Mouse (Mus musculus): Measurements from ENCODE around the gene Olfr1276. TPM values are rescaled to one million over a fixed set of nuclear protein-coding genes. Genes with fewer than 3 reads are reported as not detected.

Olfr1276 gene
- polyA plus RNA-seq (2014; fragmentation: Nextera tagmentation; extraction: Ambion mirVana), result not detected in 2 replicates

GRCm38 (mm10) chr2:111254216-111254615 is at the start of gene Olfr1276:
TSS of gene Olfr1276 (plus strand) at chr2:111254516.
- DNase-seq (ENCODE audit: low spot score), result no peak
- Histone ChIP-seq H3K4me1 (replicated peaks; ENCODE audit: control insufficient read depth, insufficient read depth, low read length) (no peaks in the 10 kb centered on the region), H3K27ac (ENCODE audit: low read depth, low read length) (no peak within 1 kb of the TSS), H3K9ac (ENCODE audit: low read depth, low read length) (no peak within 1 kb of the TSS), H3K9me3 (ENCODE audit: control insufficient read depth, low read length) (no peaks in the 10 kb centered on the region), H3K4me3 (ENCODE audit: low read depth, low read length) (no peak within 1 kb of the TSS), H3K36me3 (ENCODE audit: control insufficient read depth, insufficient read depth, low read length) (no peaks in the 10 kb centered on the region), H3K27me3 (replicated peaks; ENCODE audit: control insufficient read depth, insufficient read depth, low read length) (no peaks in the 10 kb centered on the region), H3K4me2 (no peak within 1 kb of the TSS)
- ATAC-seq (replicated peaks; ENCODE audit: low FRiP score), result no peak

- H3K27ac ChIP-seq (ENCODE audit: low read depth, low read length), result no peak within 1 kb of the TSS
- no peak within 1 kb of the TSS for H3K4me2 ChIP-seq
- H3K4me1 ChIP-seq (replicated peaks; ENCODE audit: control insufficient read depth, insufficient read depth, low read length), result no peaks in the 10 kb centered on the region
- H3K36me3 ChIP-seq (ENCODE audit: control insufficient read depth, insufficient read depth, low read length), result no peaks in the 10 kb centered on the region
- no peak within 1 kb of the TSS for H3K4me3 ChIP-seq (ENCODE audit: low read depth, low read length)
- WGBS, result 78% methylated on average over 6 of the region's 6 CpGs
- H3K9me3 ChIP-seq (ENCODE audit: control insufficient read depth, low read length), result no peaks in the 10 kb centered on the region
- H3K27me3 ChIP-seq (replicated peaks; ENCODE audit: control insufficient read depth, insufficient read depth, low read length), result no peaks in the 10 kb centered on the region
- no peak within 1 kb of the TSS for H3K9ac ChIP-seq (ENCODE audit: low read depth, low read length)
- no peak for ATAC-seq (replicated peaks; ENCODE audit: low FRiP score)
- DNase-seq (ENCODE audit: low spot score), result no peak
Observed at GRCm38 (mm10) chr2:111229502-111229901, 24.8 kb upstream of the Olfr1276 start, which contains the start of gene 4930430A15Rik. TSS of gene 4930430A15Rik (minus strand) at chr2:111229602.

- no peaks in the 10 kb centered on the region for H3K27me3 ChIP-seq (replicated peaks; ENCODE audit: control insufficient read depth, insufficient read depth, low read length)
- no peaks in the 10 kb centered on the region for H3K4me1 ChIP-seq (replicated peaks; ENCODE audit: control insufficient read depth, insufficient read depth, low read length)
- no peaks in the 10 kb centered on the region for H3K9me3 ChIP-seq (ENCODE audit: control insufficient read depth, low read length)
- no peak within 1 kb of the TSS for H3K27ac ChIP-seq (ENCODE audit: low read depth, low read length)
- H3K36me3 ChIP-seq (ENCODE audit: control insufficient read depth, insufficient read depth, low read length), result no peaks in the 10 kb centered on the region
- H3K4me3 ChIP-seq (ENCODE audit: low read depth, low read length), result no peak within 1 kb of the TSS
- ATAC-seq (replicated peaks; ENCODE audit: low FRiP score) (no peak), DNase-seq (ENCODE audit: low spot score) (no peak)
- 57% methylated on average over 1 of the region's 1 CpGs for WGBS
- H3K4me2 ChIP-seq, result no peak within 1 kb of the TSS
- H3K9ac ChIP-seq (ENCODE audit: low read depth, low read length), result no peak within 1 kb of the TSS
Observed at GRCm38 (mm10) chr2:111235186-111235585, 19.1 kb upstream of the Olfr1276 start, which contains the start of gene Olfr1275. TSS of gene Olfr1275 (minus strand) at chr2:111235286.

- Histone ChIP-seq H3K9me3 (ENCODE audit: control insufficient read depth, low read length) (no peaks in the 10 kb centered on the region), H3K4me3 (ENCODE audit: low read depth, low read length) (no peak within 1 kb of the TSS), H3K4me1 (replicated peaks; ENCODE audit: control insufficient read depth, insufficient read depth, low read length) (no peaks in the 10 kb centered on the region), H3K27me3 (replicated peaks; ENCODE audit: control insufficient read depth, insufficient read depth, low read length) (no peaks in the 10 kb centered on the region), H3K9ac (ENCODE audit: low read depth, low read length) (no peak within 1 kb of the TSS), H3K4me2 (no peak within 1 kb of the TSS), H3K27ac (ENCODE audit: low read depth, low read length) (no peak within 1 kb of the TSS), H3K36me3 (ENCODE audit: control insufficient read depth, insufficient read depth, low read length) (no peaks in the 10 kb centered on the region)
- WGBS, result 67% methylated on average over 2 of the region's 2 CpGs
- DNase-seq (ENCODE audit: low spot score) (no peak), ATAC-seq (replicated peaks; ENCODE audit: low FRiP score) (no peak)
Observed at GRCm38 (mm10) chr2:111274006-111274405, 19.7 kb downstream of the Olfr1276 start, which contains the start of gene Olfr1277. TSS of gene Olfr1277 (minus strand) at chr2:111274106.

- Histone ChIP-seq H3K9me3 (ENCODE audit: control insufficient read depth, low read length) (no peaks in the 10 kb centered on the region), H3K4me3 (ENCODE audit: low read depth, low read length) (no peak within 1 kb of the TSS), H3K27ac (ENCODE audit: low read depth, low read length) (no peak within 1 kb of the TSS), H3K4me2 (no peak within 1 kb of the TSS), H3K27me3 (replicated peaks; ENCODE audit: control insufficient read depth, insufficient read depth, low read length) (no peaks in the 10 kb centered on the region), H3K36me3 (ENCODE audit: control insufficient read depth, insufficient read depth, low read length) (no peaks in the 10 kb centered on the region), H3K4me1 (replicated peaks; ENCODE audit: control insufficient read depth, insufficient read depth, low read length) (no peaks in the 10 kb centered on the region), H3K9ac (ENCODE audit: low read depth, low read length) (no peak within 1 kb of the TSS)
- DNase-seq (ENCODE audit: low spot score) (no peak), ATAC-seq (replicated peaks; ENCODE audit: low FRiP score) (no peak)
Observed at GRCm38 (mm10) chr2:111289836-111290235, 35.5 kb downstream of the Olfr1276 start, which contains the start of gene Olfr1278. TSS of gene Olfr1278 (plus strand) at chr2:111290136.

GRCm38 (mm10) chr2:111298541-111298940 is 44.2 kb downstream of the Olfr1276 start:
- no peak overlapping the region for H3K4me3 ChIP-seq (ENCODE audit: low read depth, low read length)
- no peak overlapping the region for H3K27ac ChIP-seq (ENCODE audit: low read depth, low read length)
- no peak overlapping the region for H3K9ac ChIP-seq (ENCODE audit: low read depth, low read length)
- H3K36me3 ChIP-seq (ENCODE audit: control insufficient read depth, insufficient read depth, low read length), result no peaks in the 10 kb centered on the region
- no peak for ATAC-seq (replicated peaks; ENCODE audit: low FRiP score)
- H3K4me1 ChIP-seq (replicated peaks; ENCODE audit: control insufficient read depth, insufficient read depth, low read length), result no peaks in the 10 kb centered on the region
- H3K4me2 ChIP-seq, result no peak overlapping the region
- no peaks in the 10 kb centered on the region for H3K27me3 ChIP-seq (replicated peaks; ENCODE audit: control insufficient read depth, insufficient read depth, low read length)
- DNase-seq (ENCODE audit: low spot score), result no peak
- H3K9me3 ChIP-seq (ENCODE audit: control insufficient read depth, low read length), result no peaks in the 10 kb centered on the region

GRCm38 (mm10) chr2:111300374-111300773 is 46.1 kb downstream of the Olfr1276 start, which contains the start of gene Olfr1279:
TSS of gene Olfr1279 (plus strand) at chr2:111300635.
- Histone ChIP-seq H3K27ac (ENCODE audit: low read depth, low read length) (no peak within 1 kb of the TSS), H3K4me3 (ENCODE audit: low read depth, low read length) (no peak within 1 kb of the TSS), H3K9me3 (ENCODE audit: control insufficient read depth, low read length) (no peaks in the 10 kb centered on the region), H3K9ac (ENCODE audit: low read depth, low read length) (no peak within 1 kb of the TSS), H3K4me2 (no peak within 1 kb of the TSS), H3K36me3 (ENCODE audit: control insufficient read depth, insufficient read depth, low read length) (no peaks in the 10 kb centered on the region), H3K27me3 (replicated peaks; ENCODE audit: control insufficient read depth, insufficient read depth, low read length) (no peaks in the 10 kb centered on the region), H3K4me1 (replicated peaks; ENCODE audit: control insufficient read depth, insufficient read depth, low read length) (no peaks in the 10 kb centered on the region)
- ATAC-seq (replicated peaks; ENCODE audit: low FRiP score), result no peak
- DNase-seq (ENCODE audit: low spot score), result no peak

Other genes starting within 250 kb of the Olfr1276 start
- gene Gm13941, start 148.5 kb upstream of the Olfr1276 start, polyA plus RNA-seq (2014; fragmentation: Nextera tagmentation; extraction: Ambion mirVana), result not detected in 2 replicates
- gene Gm15130, start 101.6 kb upstream of the Olfr1276 start, polyA plus RNA-seq (2014; fragmentation: Nextera tagmentation; extraction: Ambion mirVana), result not detected in 2 replicates
- gene 4930430A15Rik, start 24.9 kb upstream of the Olfr1276 start, polyA plus RNA-seq (2014; fragmentation: Nextera tagmentation; extraction: Ambion mirVana), result not detected in 2 replicates
- gene Olfr1275, start 19.2 kb upstream of the Olfr1276 start, polyA plus RNA-seq (2014; fragmentation: Nextera tagmentation; extraction: Ambion mirVana), result not detected in 2 replicates
- gene Olfr1277, start 19.6 kb downstream of the Olfr1276 start, polyA plus RNA-seq (2014; fragmentation: Nextera tagmentation; extraction: Ambion mirVana), result not detected in 2 replicates
- not detected in 2 replicates for gene Olfr1278, start 35.6 kb downstream of the Olfr1276 start, polyA plus RNA-seq (2014; fragmentation: Nextera tagmentation; extraction: Ambion mirVana)
- gene Olfr1279, start 46.1 kb downstream of the Olfr1276 start, polyA plus RNA-seq (2014; fragmentation: Nextera tagmentation; extraction: Ambion mirVana), result not detected in 2 replicates
- not detected in 2 replicates for gene Olfr1280, start 59.5 kb downstream of the Olfr1276 start, polyA plus RNA-seq (2014; fragmentation: Nextera tagmentation; extraction: Ambion mirVana)
- not detected in 2 replicates for gene Olfr1281, start 72.0 kb downstream of the Olfr1276 start, polyA plus RNA-seq (2014; fragmentation: Nextera tagmentation; extraction: Ambion mirVana)
- gene Olfr1282, start 81.6 kb downstream of the Olfr1276 start, polyA plus RNA-seq (2014; fragmentation: Nextera tagmentation; extraction: Ambion mirVana), result not detected in 2 replicates
- gene Olfr1283, start 112.3 kb downstream of the Olfr1276 start, polyA plus RNA-seq (2014; fragmentation: Nextera tagmentation; extraction: Ambion mirVana), result not detected in 2 replicates
- not detected in 2 replicates for gene Olfr1284, start 121.0 kb downstream of the Olfr1276 start, polyA plus RNA-seq (2014; fragmentation: Nextera tagmentation; extraction: Ambion mirVana)
- not detected in 2 replicates for gene Olfr1286, start 168.6 kb downstream of the Olfr1276 start, polyA plus RNA-seq (2014; fragmentation: Nextera tagmentation; extraction: Ambion mirVana)
- not detected in 2 replicates for gene Olfr1287, start 194.6 kb downstream of the Olfr1276 start, polyA plus RNA-seq (2014; fragmentation: Nextera tagmentation; extraction: Ambion mirVana)
- not detected in 2 replicates for gene Olfr1288, start 219.6 kb downstream of the Olfr1276 start, polyA plus RNA-seq (2014; fragmentation: Nextera tagmentation; extraction: Ambion mirVana)
- gene Olfr1289, start 226.3 kb downstream of the Olfr1276 start, polyA plus RNA-seq (2014; fragmentation: Nextera tagmentation; extraction: Ambion mirVana), result not detected in 2 replicates
- gene Olfr1290, start 239.3 kb downstream of the Olfr1276 start, polyA plus RNA-seq (2014; fragmentation: Nextera tagmentation; extraction: Ambion mirVana), result not detected in 2 replicates
- gene Olfr1291-ps1, start 242.7 kb downstream of the Olfr1276 start, polyA plus RNA-seq (2014; fragmentation: Nextera tagmentation; extraction: Ambion mirVana), result not detected in 2 replicates